Mouse (Mus musculus) liver, embryonic 14 days (tissue): ENCODE data around the gene Tnfrsf26. TPM values are rescaled to one million over a fixed set of nuclear protein-coding genes. Genes with fewer than 3 reads are reported as not detected.

ENCODE experiments used
- polyA plus RNA-seq: library from polyadenylated mRNA; depleted of rRNA; stranded (reverse); fragments of >200 nt; gene quantifications from 2 replicates; pipeline ENCODE4 v1.2.3, GENCODE M21; 2012; rRNA removed

The Tnfrsf26 gene
- polyA plus RNA-seq = 0.27 and 0.39 TPM in 2 replicates

GRCm38 (mm10) chr7:143628540-143628939, at the start of gene Tnfrsf26:
Gene Tnfrsf26, minus strand, starts transcription at chr7:143628722.

DNA sequence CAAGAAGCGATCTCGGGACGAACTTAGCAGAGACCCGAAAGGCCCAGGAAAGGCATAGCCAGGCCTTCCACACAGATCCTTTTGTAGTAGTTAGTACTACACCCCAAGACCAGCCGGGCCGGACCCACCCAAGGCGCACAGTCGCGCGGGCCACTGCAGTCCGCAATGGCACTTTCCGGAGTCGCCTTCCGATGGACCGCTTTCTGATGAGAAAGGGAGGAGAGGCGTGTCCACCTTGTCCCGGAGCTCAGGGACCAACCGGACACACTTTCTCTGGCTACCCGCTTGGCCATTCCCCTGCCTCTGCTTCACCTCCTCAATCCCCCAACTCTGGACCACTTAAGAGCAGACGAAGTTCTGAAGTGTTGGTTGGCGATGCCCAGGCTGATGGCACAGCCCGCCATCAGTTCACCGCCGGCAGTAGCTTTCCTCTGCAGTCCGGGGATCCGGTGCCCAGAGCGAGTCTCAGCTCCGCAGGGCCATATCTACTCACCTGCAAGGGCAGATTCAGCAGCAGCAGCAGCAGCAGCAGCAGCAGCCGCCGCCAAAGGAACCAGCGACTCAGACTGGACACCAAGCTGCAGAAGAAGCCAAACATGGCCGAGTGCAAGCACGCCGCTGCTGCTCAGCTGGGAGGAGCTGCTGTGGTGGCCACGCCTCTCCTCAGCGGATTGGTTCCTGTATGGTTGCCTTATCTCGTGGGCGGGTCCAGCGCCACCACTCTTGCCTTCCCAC, 20.7 kb upstream of the Tnfrsf26 start, which contains the start of gene Tnfrsf22:
Gene Tnfrsf22, minus strand, starts transcription at position 628 of the 735 bp plus-strand sequence.

GRCm38 (mm10) chr7:143599428-143600230, 28.9 kb downstream of the Tnfrsf26 start, which contains the start of gene Cars:
Gene Cars, minus strand, starts transcription at chr7:143600090.

Other genes with a start within 250 kb of the Tnfrsf26 start
- gene Cdkn1c, start 167.7 kb downstream of the Tnfrsf26 start, polyA plus RNA-seq = 68.9 and 92.8 TPM in 2 replicates
- 6.9 and 7.6 TPM in 2 replicates for gene Slc22a18, start 155.0 kb downstream of the Tnfrsf26 start, polyA plus RNA-seq
- gene Phlda2, start 125.6 kb downstream of the Tnfrsf26 start, polyA plus RNA-seq = 14.9 and 20.6 TPM in 2 replicates
- gene Nap1l4, start 79.6 kb downstream of the Tnfrsf26 start, polyA plus RNA-seq = 56.1 and 62.1 TPM in 2 replicates
- gene Cars, start 28.6 kb downstream of the Tnfrsf26 start, polyA plus RNA-seq = 36.8 and 43.1 TPM in 2 replicates
- gene Tnfrsf22, start 20.9 kb upstream of the Tnfrsf26 start, polyA plus RNA-seq = 0.60 and 0.70 TPM in 2 replicates
- 0.25 and 0.29 TPM in 2 replicates for gene Tnfrsf23, start 57.1 kb upstream of the Tnfrsf26 start, polyA plus RNA-seq
- gene Osbpl5, start 128.3 kb upstream of the Tnfrsf26 start, polyA plus RNA-seq = 1.6 and 2.0 TPM in 2 replicates
- 0.03 TPM in 1 of 2 replicates, not detected in the other for gene Mrgprg, start 138.3 kb upstream of the Tnfrsf26 start, polyA plus RNA-seq
- 0.19 and 0.29 TPM in 2 replicates for gene Mrgpre, start 155.8 kb upstream of the Tnfrsf26 start, polyA plus RNA-seq
- 6.7 and 8.1 TPM in 2 replicates for gene Nadsyn1, start 194.1 kb upstream of the Tnfrsf26 start, polyA plus RNA-seq
- 50.1 and 55.3 TPM in 2 replicates for gene Dhcr7, start 194.4 kb upstream of the Tnfrsf26 start, polyA plus RNA-seq
- gene Gm498, start 238.1 kb upstream of the Tnfrsf26 start, polyA plus RNA-seq = not detected in 2 replicates